Mouse (Mus musculus): ENCODE measurements around the gene Ppig.

GRCm38 (mm10) chr2:69802911-69803312, 80.6 kb downstream of the Ppig start:
- TF ChIP-seq ZC3H11A (IDR thresholded peaks at IDR 0.05; ENCODE audit: borderline replicate concordance, low read depth, low read length), result no peak
- no peak for TF ChIP-seq CHD2 (IDR thresholded peaks at IDR 0.05; ENCODE audit: low read depth, low read length)
